In genomic region chr4:120909558-120910150, GRCm38 (mm10) we compare ENCODE assay signal across 7 mouse cellular contexts. TPM values are rescaled to one million over a fixed set of nuclear protein-coding genes. Genes with fewer than 3 reads are reported as not detected.
A peak's percentile ranks its signal among the peaks of the same experiment; 100 is the strongest.
DNase-seq lines count a peak whose midpoint lies in the region; ATAC-seq and TF ChIP-seq lines count a peak whose summit lies in the region.

No protein-coding gene starts in this region.

- peak; percentile 92 for TF ChIP-seq CTCF in E14TG2a.4 (conservative IDR thresholded peaks at IDR 0.05; ENCODE audit: low read length)

- peak; percentile 84 for DNase-seq in A20 (ENCODE audit: low read depth, low spot score)
- DNase-seq in c-Kit-positive CD71-positive TER-119-positive erythroid progenitor cells, embryonic 14.5 days (ENCODE audit: low spot score): peak; percentile 74
- DNase-seq in forebrain, embryonic 14.5 days (ENCODE audit: low spot score): peak; percentile 91
- DNase-seq in hindlimb bud, embryonic 11.5 days (ENCODE audit: extremely low spot score, low read depth, low spot score): peak; percentile 81

- no peaks in the 10 kb centered on the region for H3K27me3 ChIP-seq in E14TG2a.4 (ENCODE audit: insufficient read depth, low read length)
- no peaks in the 10 kb centered on the region for H3K27me3 ChIP-seq in forebrain, embryonic 14.5 days (replicated peaks; ENCODE audit: control insufficient read depth, insufficient read depth, low read length)
- no peaks in the 10 kb centered on the region for H3K27me3 ChIP-seq in liver, embryonic 15.5 days
- H3K27me3 ChIP-seq in neural tube, embryonic 13.5 days: no peaks in the 10 kb centered on the region

- H3K4me3 ChIP-seq in E14TG2a.4 (replicated peaks; ENCODE audit: low read length): no peak overlapping the region
- no peak overlapping the region for H3K4me3 ChIP-seq in forebrain, embryonic 14.5 days (ENCODE audit: low read depth, low read length)
- no peak overlapping the region for H3K4me3 ChIP-seq in liver, embryonic 15.5 days (replicated peaks)
- H3K4me3 ChIP-seq in neural tube, embryonic 13.5 days: no peak overlapping the region

- 32% methylated on average over 15 of the region's 15 CpGs for WGBS in forebrain, embryonic 14.5 days
- 26% methylated on average over 15 of the region's 15 CpGs for WGBS in liver, embryonic 15.5 days (ENCODE audit: insufficient replicate concordance)
- 34% methylated on average over 15 of the region's 15 CpGs for WGBS in neural tube, embryonic 13.5 days

- no peaks in the 10 kb centered on the region for H3K4me1 ChIP-seq in E14TG2a.4 (replicated peaks; ENCODE audit: low read depth, low read length)
- H3K4me1 ChIP-seq in forebrain, embryonic 14.5 days (ENCODE audit: control insufficient read depth, insufficient read depth, low read length): no peaks in the 10 kb centered on the region
- H3K4me1 ChIP-seq in liver, embryonic 15.5 days (replicated peaks): 0 out of 2 replicates have a peak, but pooled peaks cover under 1% of the 10 kb centered on the region
- H3K4me1 ChIP-seq in neural tube, embryonic 13.5 days (replicated peaks): no peaks in the 10 kb centered on the region

- H3K27ac ChIP-seq in forebrain, embryonic 14.5 days (ENCODE audit: low read depth, low read length): no peak overlapping the region
- H3K27ac ChIP-seq in liver, embryonic 15.5 days (replicated peaks): no peak overlapping the region
- H3K27ac ChIP-seq in neural tube, embryonic 13.5 days (replicated peaks): no peak overlapping the region

- H3K9me3 ChIP-seq in E14TG2a.4 (ENCODE audit: low read length): no peaks in the 10 kb centered on the region
- no peaks in the 10 kb centered on the region for H3K9me3 ChIP-seq in forebrain, embryonic 14.5 days (replicated peaks; ENCODE audit: control insufficient read depth, low read length)
- no peaks in the 10 kb centered on the region for H3K9me3 ChIP-seq in liver, embryonic 15.5 days (replicated peaks)
- no peaks in the 10 kb centered on the region for H3K9me3 ChIP-seq in neural tube, embryonic 13.5 days

- no peaks in the 10 kb centered on the region for H3K36me3 ChIP-seq in E14TG2a.4 (ENCODE audit: insufficient read depth, low read length)
- no peaks in the 10 kb centered on the region for H3K36me3 ChIP-seq in forebrain, embryonic 14.5 days (ENCODE audit: control insufficient read depth, insufficient read depth, low read length)
- no peaks in the 10 kb centered on the region for H3K36me3 ChIP-seq in liver, embryonic 15.5 days (replicated peaks)
- no peaks in the 10 kb centered on the region for H3K36me3 ChIP-seq in neural tube, embryonic 13.5 days

- no peak overlapping the region; the same call in 1 of the 2 replicates for H3K9ac ChIP-seq in forebrain, embryonic 14.5 days (ENCODE audit: low read length)
- H3K9ac ChIP-seq in liver, embryonic 15.5 days: no peak overlapping the region
- no peak overlapping the region for H3K9ac ChIP-seq in neural tube, embryonic 13.5 days

- no peak overlapping the region for H3K4me2 ChIP-seq in forebrain, embryonic 14.5 days (ENCODE audit: low read length)
- H3K4me2 ChIP-seq in liver, embryonic 15.5 days: 0 out of 2 replicates have a peak overlapping the region, but pooled peaks have one; percentile 4
- no peak overlapping the region for H3K4me2 ChIP-seq in neural tube, embryonic 13.5 days

- ATAC-seq in forebrain, embryonic 14.5 days: peak; percentile 55
- ATAC-seq in liver, embryonic 15.5 days (ENCODE audit: insufficient read depth): no peak
- ATAC-seq in neural tube, embryonic 13.5 days (ENCODE audit: low read depth): peak; percentile 53; the same call in 1 of the 2 replicates

RNA-seq across cellular contexts. Expression of gene Exo5, which starts 15.2 kb away (rescaled TPM):
- 36.5 and 41.4 TPM in 2 replicates for polyA plus RNA-seq in forebrain, embryonic 14.5 days (2014; fragmentation: Nextera tagmentation; extraction: Ambion mirVana)
- polyA plus RNA-seq in liver, embryonic 15.5 days (2015; fragmentation: Nextera tagmentation; extraction: Ambion mirVana): 6.2 and 7.0 TPM in 2 replicates
- polyA plus RNA-seq in neural tube, embryonic 13.5 days (2015; fragmentation: Nextera tagmentation; extraction: Ambion mirVana): 36.1 and 38.8 TPM in 2 replicates

RNA-seq across cellular contexts. Expression of gene Zfp69, which starts 41.8 kb away (rescaled TPM):
- 5.1 and 5.3 TPM in 2 replicates for polyA plus RNA-seq in forebrain, embryonic 14.5 days (2014; fragmentation: Nextera tagmentation; extraction: Ambion mirVana)
- 1.6 and 1.7 TPM in 2 replicates for polyA plus RNA-seq in liver, embryonic 15.5 days (2015; fragmentation: Nextera tagmentation; extraction: Ambion mirVana)
- 7.9 and 8.3 TPM in 2 replicates for polyA plus RNA-seq in neural tube, embryonic 13.5 days (2015; fragmentation: Nextera tagmentation; extraction: Ambion mirVana)

RNA-seq across cellular contexts. Expression of gene Rims3, which starts 55.0 kb away (rescaled TPM):
- 8.1 and 9.0 TPM in 2 replicates for polyA plus RNA-seq in forebrain, embryonic 14.5 days (2014; fragmentation: Nextera tagmentation; extraction: Ambion mirVana)
- polyA plus RNA-seq in liver, embryonic 15.5 days (2015; fragmentation: Nextera tagmentation; extraction: Ambion mirVana): 0.20 and 0.24 TPM in 2 replicates
- polyA plus RNA-seq in neural tube, embryonic 13.5 days (2015; fragmentation: Nextera tagmentation; extraction: Ambion mirVana): 16.1 and 18.8 TPM in 2 replicates
